Mouse (Mus musculus) thymus, adult 2 months (tissue): ENCODE results near the gene Gsg1l.

Source experiments
- CTCF ChIP-seq: fragments of 200-500 bp; IDR thresholded peaks from 2 replicates; pipeline ENCODE4 v1.5.1; 2012; ENCODE audit warnings: mild to moderate bottlenecking, control low read depth, low read length, moderate library complexity, borderline replicate concordance; ENCODE audit not compliant: control insufficient read depth, poor library complexity, insufficient read depth; ENCODE audit errors: extremely low read depth
- POLR2A ChIP-seq: fragments of 200-500 bp; IDR thresholded peaks from 2 replicates; pipeline ENCODE4 v1.6.1; 2012; ENCODE audit warnings: mild to moderate bottlenecking, low read length, control low read depth, moderate library complexity; ENCODE audit not compliant: control insufficient read depth, poor library complexity, insufficient read depth; ENCODE audit errors: extremely low read depth

DNA sequence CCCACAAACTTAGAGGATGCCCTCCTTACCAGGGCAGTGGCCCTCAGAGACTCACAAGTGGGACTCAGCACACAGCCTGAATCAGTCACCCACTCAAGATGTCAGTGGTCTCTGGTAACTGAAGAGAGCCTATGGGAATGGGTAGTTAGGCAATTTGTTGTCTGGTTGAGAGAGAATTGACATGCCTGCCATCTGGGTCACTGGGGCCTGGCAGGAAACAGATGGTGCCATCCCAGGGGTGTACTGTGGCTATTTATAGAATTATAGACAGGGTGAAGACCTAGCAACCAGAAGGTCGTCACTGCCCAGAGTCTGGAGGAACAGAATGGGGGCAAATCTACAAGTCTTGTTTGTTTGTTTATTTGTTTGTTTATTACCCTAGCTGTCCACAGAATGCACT is 54.8 kb downstream of the Gsg1l start:
- TF ChIP-seq CTCF (no peak), POLR2A (no peak)
